Mouse (Mus musculus): Measurements from ENCODE around the gene Enam. TPM values are rescaled to one million over a fixed set of nuclear protein-coding genes. Genes with fewer than 3 reads are reported as not detected.
A peak's percentile ranks its signal among the peaks of the same experiment; 100 is the strongest.

The Enam gene
- total and polyA plus RNA-seq, 3 experiments = 0.04 to 0.09 TPM; not detected in 1

DNA sequence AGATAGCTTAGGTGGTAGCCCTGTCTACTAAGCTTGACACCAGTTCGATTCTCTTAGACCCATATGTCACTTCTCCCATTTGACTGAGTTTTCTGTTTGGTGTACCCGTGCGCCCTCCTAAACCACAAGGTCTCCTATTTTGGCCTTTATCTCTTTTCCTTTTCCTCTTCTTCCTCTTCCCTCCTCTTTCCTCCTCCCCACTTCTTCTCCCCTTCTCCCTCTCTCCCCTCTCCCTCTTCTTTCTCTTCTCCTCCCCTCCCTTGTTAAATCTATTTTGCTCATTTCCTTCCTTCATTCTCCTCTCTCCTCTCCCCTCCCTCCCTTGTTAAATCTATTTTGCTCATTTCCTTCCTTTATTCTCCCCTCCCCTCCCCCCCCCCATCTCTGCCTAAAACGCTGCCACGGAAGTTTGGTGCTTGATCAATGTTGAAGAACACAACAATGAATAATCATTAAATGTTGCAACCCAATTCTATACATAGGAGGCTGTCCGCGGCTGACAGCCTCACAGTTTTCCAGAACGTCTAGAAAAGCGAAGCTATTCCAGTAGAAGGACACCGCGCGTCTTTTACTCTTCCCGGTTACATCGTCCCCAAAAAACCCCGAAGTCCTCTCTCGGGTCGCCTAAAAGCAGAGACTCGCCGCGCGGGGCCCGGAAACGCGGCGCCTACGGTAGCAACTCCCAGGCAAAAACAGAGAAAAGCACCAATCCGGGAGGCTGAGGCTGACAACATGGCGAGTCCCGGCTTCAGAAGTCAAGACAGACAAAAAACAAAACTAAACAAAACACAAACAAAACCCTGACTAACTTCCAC lies 65.7 kb downstream of the Enam start:
- TF ChIP-seq USF1 (IDR thresholded peaks at IDR 0.05; ENCODE audit: low read depth, low read length) (no peak), RCOR1 (conservative IDR thresholded peaks at IDR 0.05; ENCODE audit: low read depth, low read length) (no peak), CHD1 (IDR thresholded peaks at IDR 0.05; ENCODE audit: low read depth, low read length) (peak; percentile 94; the same call in 1 of the 2 replicates), MAFK (IDR thresholded peaks at IDR 0.05; ENCODE audit: insufficient replicate concordance, low read length) (no peak), MYC (IDR thresholded peaks at IDR 0.05; ENCODE audit: low read depth, low read length) (0 out of 2 replicates have a peak, but pooled peaks have one; percentile 27), RAD21 (IDR thresholded peaks at IDR 0.05; ENCODE audit: low read depth, low read length) (no peak), MAZ (IDR thresholded peaks at IDR 0.05; ENCODE audit: low read depth, low read length) (0 out of 2 replicates have a peak, but pooled peaks have one; percentile 57), KAT2A (IDR thresholded peaks at IDR 0.05; ENCODE audit: insufficient replicate concordance, low read length) (no peak), POLR2AphosphoS2 (IDR thresholded peaks at IDR 0.05; ENCODE audit: low read depth, low read length) (peak; percentile 88; the same call in 1 of the 2 replicates), PAX5 (IDR thresholded peaks at IDR 0.05; ENCODE audit: low read length) (no peak), ZMIZ1 (IDR thresholded peaks at IDR 0.05; ENCODE audit: low read depth, low read length) (no peak; the same call in 1 of the 2 replicates), GABPA (IDR thresholded peaks at IDR 0.05; ENCODE audit: insufficient replicate concordance, low read depth, low read length) (no peak), USF2 (conservative IDR thresholded peaks at IDR 0.05; ENCODE audit: low read depth, low read length) (no peak), JUN (IDR thresholded peaks at IDR 0.05; ENCODE audit: insufficient read depth, low read depth, low read length) (no peak), CHD2 (IDR thresholded peaks at IDR 0.05; ENCODE audit: low read length) (peak; percentile 50; the same call in 1 of the 2 replicates), SIN3A (IDR thresholded peaks at IDR 0.05; ENCODE audit: low read length) (no peak; the same call in 1 of the 2 replicates), CTCF (conservative IDR thresholded peaks at IDR 0.05 in 1 of 2, IDR thresholded peaks at IDR 0.05 in 1 of 2; ENCODE audit: low read depth in 2 of 2, low read length in 2 of 2) (no peak), NRF1 (IDR thresholded peaks at IDR 0.05; ENCODE audit: low read depth, low read length) (no peak), ETS1 (conservative IDR thresholded peaks at IDR 0.05; ENCODE audit: low read depth, low read length) (no peak), MAX (IDR thresholded peaks at IDR 0.05; ENCODE audit: low read length) (no peak), ZKSCAN1 (IDR thresholded peaks at IDR 0.05; ENCODE audit: borderline replicate concordance, low read depth, low read length) (no peak), ELF1 (IDR thresholded peaks at IDR 0.05; ENCODE audit: low read depth, low read length) (peak; percentile 31; the same call in 1 of the 2 replicates), POLR2A (IDR thresholded peaks at IDR 0.05; ENCODE audit: low read depth, low read length) (no peak; the same call in 1 of the 2 replicates), E2F4 (IDR thresholded peaks at IDR 0.05; ENCODE audit: insufficient replicate concordance, low read depth, low read length) (peak; percentile 50; the same call in 1 of the 2 replicates), SMC3 (IDR thresholded peaks at IDR 0.05; ENCODE audit: low read depth, low read length) (no peak), MXI1 (IDR thresholded peaks at IDR 0.05; ENCODE audit: low read depth, low read length) (no peak; the same call in 1 of the 2 replicates), BHLHE40 (IDR thresholded peaks at IDR 0.05; ENCODE audit: low read depth, low read length) (no peak), EP300 (IDR thresholded peaks at IDR 0.05; ENCODE audit: low read length) (peak; percentile 33; the same call in 1 of the 2 replicates), IRF4 (IDR thresholded peaks at IDR 0.05; ENCODE audit: low read depth, low read length) (0 out of 2 replicates have a peak, but pooled peaks have one; percentile 30), MEF2A (IDR thresholded peaks at IDR 0.05; ENCODE audit: borderline replicate concordance, low read depth, low read length) (0 out of 2 replicates have a peak, but pooled peaks have one; percentile 32)
- Histone ChIP-seq H3K27ac (ENCODE audit: insufficient read depth, low read depth) (peak overlapping the region; percentile 79), H3K4me1 (ENCODE audit: control insufficient read depth in 1 of 2, insufficient read depth in 2 of 2) (peaks cover 2 to 3% of the 10 kb centered on the region in 2 experiments; a peak in 3 of 4 replicates), H3K27me3 (replicated peaks) (no peaks in the 10 kb centered on the region), H3K9ac (ENCODE audit: insufficient read depth, low read depth) (peak overlapping the region; percentile 94), H3K9me3 (replicated peaks; ENCODE audit: low read length) (no peaks in the 10 kb centered on the region), H3K36me3 (replicated peaks in 1 of 2; ENCODE audit: control insufficient read depth in 1 of 2, insufficient read depth in 1 of 2, low read length in 1 of 2) (peaks cover 8 to 23% of the 10 kb centered on the region in 2 experiments), H3K4me2 (ENCODE audit: insufficient read depth, low read depth, poor library complexity, severe bottlenecking) (peak overlapping the region; percentile 93), H3K4me3 (replicated peaks in 1 of 3; ENCODE audit: low read depth in 2 of 3, low read length in 2 of 3, poor library complexity in 1 of 3) (peak overlapping the region; percentile 63 to 70 (median 66)), H3K79me2 (replicated peaks; ENCODE audit: control insufficient read depth, extremely low read depth, insufficient read depth, poor library complexity, severe bottlenecking) (peaks cover 40% of the 10 kb centered on the region)
- DNase-seq (ENCODE audit: extremely low read depth) = no peak
- in situ Hi-C loops (cut with MboI; ENCODE audit: low pct_ligation_motif_present, low pct_unique_long_range_greater_than_20kb, low sequenced_read_pairs) = no loop called here
- dilution Hi-C loops (cut with MboI; ENCODE audit: extremely low pct_ligation_motif_present, extremely low pct_unique_long_range_greater_than_20kb, low sequenced_read_pairs) = no loop called here
